Mouse (Mus musculus): ENCODE measurements around the gene Gjb3. TPM values are rescaled to one million over a fixed set of nuclear protein-coding genes. Genes with fewer than 3 reads are reported as not detected.
A peak's percentile ranks its signal among the peaks of the same experiment; 100 is the strongest.

The Gjb3 gene
- polyA plus RNA-seq (2015; fragmentation: Nextera tagmentation; extraction: Ambion mirVana), result 20.8 and 23.1 TPM in 2 replicates

- ATAC-seq (ENCODE audit: insufficient number of reproducible peaks, low FRiP score, low TSS enrichment, low read depth), result no peak
- H3K4me1 ChIP-seq, result peaks cover 16% of the 10 kb centered on the region
- peak within 1 kb of the TSS; percentile 41 for H3K4me2 ChIP-seq
- peaks cover 77% of the 10 kb centered on the region for H3K27me3 ChIP-seq
- no peaks in the 10 kb centered on the region for H3K9me3 ChIP-seq
- no peak within 1 kb of the TSS for H3K9ac ChIP-seq
- H3K4me3 ChIP-seq, result peak within 1 kb of the TSS; percentile 33
- H3K27ac ChIP-seq, result peak within 1 kb of the TSS; percentile 81
- WGBS, result 1% methylated on average over 48 of the region's 49 CpGs
- H3K36me3 ChIP-seq, result no peaks in the 10 kb centered on the region
Measured at GRCm38 (mm10) chr4:127330181-127331100, at the start of gene Gjb3. Gene Gjb3 (minus strand): TSS chr4:127330844.

GRCm38 (mm10) chr4:127377344-127377743 lies 46.7 kb upstream of the Gjb3 start:
- no peak overlapping the region for H3K4me2 ChIP-seq
- WGBS, result 25% methylated on average over 4 of the region's 4 CpGs
- no peak for ATAC-seq (ENCODE audit: insufficient number of reproducible peaks, low FRiP score, low TSS enrichment, low read depth)

GRCm38 (mm10) chr4:127375541-127376177 lies 45.0 kb upstream of the Gjb3 start:
- no peaks in the 10 kb centered on the region for H3K9me3 ChIP-seq
- H3K4me3 ChIP-seq, result no peak overlapping the region
- ATAC-seq (ENCODE audit: insufficient number of reproducible peaks, low FRiP score, low TSS enrichment, low read depth), result no peak
- no peak overlapping the region for H3K9ac ChIP-seq
- H3K4me2 ChIP-seq, result no peak overlapping the region
- H3K36me3 ChIP-seq, result no peaks in the 10 kb centered on the region
- H3K27ac ChIP-seq, result no peak overlapping the region
- 82% methylated on average over 17 of the region's 17 CpGs for WGBS
- H3K4me1 ChIP-seq, result peaks cover 5% of the 10 kb centered on the region; the same call in 1 of the 2 replicates
- H3K27me3 ChIP-seq, result no peaks in the 10 kb centered on the region

More at GRCm38 (mm10) chr4:127377344-127377743, 46.7 kb upstream of the Gjb3 start:
- Histone ChIP-seq H3K27me3 (no peaks in the 10 kb centered on the region), H3K4me1 (no peaks in the 10 kb centered on the region), H3K27ac (no peak overlapping the region), H3K9ac (no peak overlapping the region), H3K4me3 (no peak overlapping the region), H3K36me3 (no peaks in the 10 kb centered on the region), H3K9me3 (no peaks in the 10 kb centered on the region)

- no peak overlapping the region for H3K4me3 ChIP-seq
- no peak overlapping the region for H3K4me2 ChIP-seq
- H3K36me3 ChIP-seq, result no peaks in the 10 kb centered on the region
- H3K27ac ChIP-seq, result no peak overlapping the region
- 83% methylated on average over 4 of the region's 4 CpGs for WGBS
- H3K27me3 ChIP-seq, result 0 out of 2 replicates have a peak, but pooled peaks cover 2% of the 10 kb centered on the region
- no peaks in the 10 kb centered on the region for H3K9me3 ChIP-seq
- H3K9ac ChIP-seq, result no peak overlapping the region
- H3K4me1 ChIP-seq, result peaks cover 5% of the 10 kb centered on the region; the same call in 1 of the 2 replicates
- no peak for ATAC-seq (ENCODE audit: insufficient number of reproducible peaks, low FRiP score, low TSS enrichment, low read depth)
Measured at GRCm38 (mm10) chr4:127374645-127375044, 44.0 kb upstream of the Gjb3 start.

- H3K4me2 ChIP-seq, result no peak overlapping the region
- H3K4me3 ChIP-seq, result no peak overlapping the region
- no peaks in the 10 kb centered on the region for H3K9me3 ChIP-seq
- H3K27ac ChIP-seq, result no peak overlapping the region
- WGBS, result 54% methylated on average over 8 of the region's 8 CpGs
- H3K9ac ChIP-seq, result no peak overlapping the region
- H3K4me1 ChIP-seq, result peaks cover 9% of the 10 kb centered on the region
- no peak for ATAC-seq (ENCODE audit: insufficient number of reproducible peaks, low FRiP score, low TSS enrichment, low read depth)
- H3K36me3 ChIP-seq, result no peaks in the 10 kb centered on the region
- 0 out of 2 replicates have a peak, but pooled peaks cover 2% of the 10 kb centered on the region for H3K27me3 ChIP-seq
Measured at GRCm38 (mm10) chr4:127373491-127373890, 42.8 kb upstream of the Gjb3 start.

- H3K4me2 ChIP-seq, result no peak overlapping the region
- H3K36me3 ChIP-seq, result no peaks in the 10 kb centered on the region
- H3K27ac ChIP-seq, result no peak overlapping the region
- H3K27me3 ChIP-seq, result 0 out of 2 replicates have a peak, but pooled peaks cover 2% of the 10 kb centered on the region
- H3K9ac ChIP-seq, result no peak overlapping the region
- H3K9me3 ChIP-seq, result no peaks in the 10 kb centered on the region
- peaks cover 10% of the 10 kb centered on the region for H3K4me1 ChIP-seq
- 56% methylated on average over 5 of the region's 5 CpGs for WGBS
- H3K4me3 ChIP-seq, result no peak overlapping the region
- ATAC-seq (ENCODE audit: insufficient number of reproducible peaks, low FRiP score, low TSS enrichment, low read depth), result no peak
Measured at GRCm38 (mm10) chr4:127371546-127371945, 40.9 kb upstream of the Gjb3 start.

- ATAC-seq (ENCODE audit: insufficient number of reproducible peaks, low FRiP score, low TSS enrichment, low read depth), result no peak
- no peak overlapping the region for H3K9ac ChIP-seq
- WGBS, result 55% methylated on average over 2 of the region's 2 CpGs
- peaks cover 15% of the 10 kb centered on the region for H3K4me1 ChIP-seq
- no peaks in the 10 kb centered on the region for H3K36me3 ChIP-seq
- H3K27ac ChIP-seq, result no peak overlapping the region
- no peaks in the 10 kb centered on the region for H3K9me3 ChIP-seq
- H3K4me2 ChIP-seq, result no peak overlapping the region
- H3K4me3 ChIP-seq, result no peak overlapping the region
- H3K27me3 ChIP-seq, result 0 out of 2 replicates have a peak, but pooled peaks cover 2% of the 10 kb centered on the region
Measured at GRCm38 (mm10) chr4:127370447-127370846, 39.8 kb upstream of the Gjb3 start.

- ATAC-seq (ENCODE audit: insufficient number of reproducible peaks, low FRiP score, low TSS enrichment, low read depth), result no peak
- 27% methylated on average over 13 of the region's 13 CpGs for WGBS
- H3K4me3 ChIP-seq, result no peak overlapping the region
- no peaks in the 10 kb centered on the region for H3K36me3 ChIP-seq
- H3K9me3 ChIP-seq, result no peaks in the 10 kb centered on the region
- no peak overlapping the region for H3K27ac ChIP-seq
- H3K4me2 ChIP-seq, result no peak overlapping the region
- peaks cover 19% of the 10 kb centered on the region for H3K4me1 ChIP-seq
- 0 out of 2 replicates have a peak, but pooled peaks cover 2% of the 10 kb centered on the region for H3K27me3 ChIP-seq
- H3K9ac ChIP-seq, result no peak overlapping the region
Measured at GRCm38 (mm10) chr4:127368379-127368973, 37.8 kb upstream of the Gjb3 start.

GRCm38 (mm10) chr4:127365834-127366233 lies 35.2 kb upstream of the Gjb3 start:
- Histone ChIP-seq H3K4me2 (no peak overlapping the region), H3K27me3 (0 out of 2 replicates have a peak, but pooled peaks cover 2% of the 10 kb centered on the region), H3K9ac (no peak overlapping the region), H3K9me3 (no peaks in the 10 kb centered on the region), H3K4me3 (no peak overlapping the region), H3K4me1 (peaks cover 14% of the 10 kb centered on the region), H3K36me3 (no peaks in the 10 kb centered on the region), H3K27ac (no peak overlapping the region)
- no peak for ATAC-seq (ENCODE audit: insufficient number of reproducible peaks, low FRiP score, low TSS enrichment, low read depth)
- WGBS, result 9% methylated on average over 4 of the region's 4 CpGs

- Histone ChIP-seq H3K4me2 (no peak overlapping the region), H3K27ac (no peak overlapping the region), H3K4me3 (no peak overlapping the region), H3K27me3 (0 out of 2 replicates have a peak, but pooled peaks cover 2% of the 10 kb centered on the region), H3K9me3 (no peaks in the 10 kb centered on the region), H3K4me1 (peaks cover 14% of the 10 kb centered on the region), H3K9ac (no peak overlapping the region), H3K36me3 (no peaks in the 10 kb centered on the region)
- 0 out of 2 replicates have a peak, but pooled peaks have one; percentile 15 for ATAC-seq (ENCODE audit: insufficient number of reproducible peaks, low FRiP score, low TSS enrichment, low read depth)
- WGBS, result 7% methylated on average over 5 of the region's 5 CpGs
Measured at GRCm38 (mm10) chr4:127365433-127365832, 34.8 kb upstream of the Gjb3 start.

- Histone ChIP-seq H3K9me3 (no peaks in the 10 kb centered on the region), H3K4me3 (no peak overlapping the region), H3K4me1 (peaks cover 15% of the 10 kb centered on the region), H3K36me3 (no peaks in the 10 kb centered on the region), H3K27ac (no peak overlapping the region), H3K27me3 (0 out of 2 replicates have a peak, but pooled peaks cover 2% of the 10 kb centered on the region), H3K4me2 (no peak overlapping the region), H3K9ac (no peak overlapping the region)
- ATAC-seq (ENCODE audit: insufficient number of reproducible peaks, low FRiP score, low TSS enrichment, low read depth), result no peak
- 57% methylated on average over 6 of the region's 6 CpGs for WGBS
Measured at GRCm38 (mm10) chr4:127364431-127364830, 33.8 kb upstream of the Gjb3 start.
